Mouse (Mus musculus): Measurements from ENCODE around the gene Camta1.

The Camta1 gene

GRCm38 (mm10) chr4:151238970-151239684, 622.5 kb downstream of the Camta1 start:
- no peak for DNase-seq

- DNase-seq: no peak
Observed at GRCm38 (mm10) chr4:151237501-151237900, 624.2 kb downstream of the Camta1 start.

- DNase-seq: no peak
Observed at GRCm38 (mm10) chr4:151234981-151235380, 626.7 kb downstream of the Camta1 start.

GRCm38 (mm10) chr4:151232028-151232427, 629.6 kb downstream of the Camta1 start:
- DNase-seq: no peak

- no peak for DNase-seq
Observed at GRCm38 (mm10) chr4:151229073-151229472, 632.6 kb downstream of the Camta1 start.

- DNase-seq: no peak
Observed at GRCm38 (mm10) chr4:151226496-151226895, 635.2 kb downstream of the Camta1 start.

GRCm38 (mm10) chr4:151224017-151224416, 637.7 kb downstream of the Camta1 start:
- no peak for DNase-seq

GRCm38 (mm10) chr4:151223263-151223996, 638.2 kb downstream of the Camta1 start:
- DNase-seq: no peak

- DNase-seq: no peak
Observed at GRCm38 (mm10) chr4:151222635-151223034, 639.0 kb downstream of the Camta1 start.

- DNase-seq: no peak
Observed at GRCm38 (mm10) chr4:151216553-151217292, 645.0 kb downstream of the Camta1 start.

GRCm38 (mm10) chr4:151215866-151216265, 645.8 kb downstream of the Camta1 start:
- DNase-seq: no peak

GRCm38 (mm10) chr4:151215179-151215578, 646.5 kb downstream of the Camta1 start:
- DNase-seq: no peak

- DNase-seq: no peak
Observed at GRCm38 (mm10) chr4:151213475-151213874, 648.2 kb downstream of the Camta1 start.

GRCm38 (mm10) chr4:151211992-151212391, 649.7 kb downstream of the Camta1 start:
- DNase-seq: no peak

GRCm38 (mm10) chr4:151207566-151207965, 654.1 kb downstream of the Camta1 start:
- DNase-seq: no peak

GRCm38 (mm10) chr4:151202891-151203290, 658.8 kb downstream of the Camta1 start:
- DNase-seq: no peak

- DNase-seq: no peak
Observed at GRCm38 (mm10) chr4:151200316-151200715, 661.4 kb downstream of the Camta1 start.

- DNase-seq: no peak
Observed at GRCm38 (mm10) chr4:151195126-151195525, 666.5 kb downstream of the Camta1 start.

GRCm38 (mm10) chr4:151194715-151195097, 667.0 kb downstream of the Camta1 start:
- DNase-seq: no peak

GRCm38 (mm10) chr4:151194030-151194714, 667.5 kb downstream of the Camta1 start:
- DNase-seq: no peak

GRCm38 (mm10) chr4:151186447-151186846, 675.2 kb downstream of the Camta1 start:
- DNase-seq: no peak

- DNase-seq: no peak
Observed at GRCm38 (mm10) chr4:151185750-151186149, 675.9 kb downstream of the Camta1 start.

GRCm38 (mm10) chr4:151180394-151180902, 681.2 kb downstream of the Camta1 start:
- DNase-seq: no peak

All from cerebellum, adult 11 months (tissue).